Mouse (Mus musculus) CH12.LX (cell line): ENCODE measurements at regions not wholly inside any gene's neighbourhood (a gene's known extent, or its start where the extent isn't known, plus 50 kb on each side); places are given as distances from the start of the nearest gene placed in this dataset.

Source experiments
- DNase-seq: peaks from one replicate; pipeline ENCODE4 v3.0.0-alpha.2; 2013; ENCODE audit errors: extremely low read depth
- H3K27ac ChIP-seq: 2 replicates; pipeline ENCODE4 v1.5.1; 2012; ENCODE audit warnings: low read depth, mild to moderate bottlenecking, control low read depth, moderate library complexity; ENCODE audit not compliant: insufficient read depth
- H3K27me3 ChIP-seq: replicated peaks from 2 replicates; pipeline ENCODE3; 2012; ENCODE audit warnings: inconsistent platforms
- H3K36me3 ChIP-seq, 2 experiments: replicated peaks in 1 of 2; 2 replicates each; pipeline versions ENCODE3 to v1.6.1; 2012; ENCODE audit warnings: inconsistent platforms in 1 of 2, low read length in 1 of 2, mild to moderate bottlenecking in 1 of 2, mixed read lengths in 1 of 2, moderate library complexity in 1 of 2; ENCODE audit not compliant: control insufficient read depth in 1 of 2, insufficient read depth in 1 of 2
- H3K4me1 ChIP-seq, 2 experiments: 2 replicates each; pipeline ENCODE4 v1.6.1; 2012; ENCODE audit warnings: inconsistent platforms in 1 of 2, moderate library complexity in 1 of 2; ENCODE audit not compliant: insufficient read depth in 2 of 2, control insufficient read depth in 1 of 2
- H3K4me2 ChIP-seq: 2 replicates; pipeline ENCODE4 v1.6.1; 2012; ENCODE audit warnings: low read depth, mild to moderate bottlenecking, control low read depth; ENCODE audit not compliant: poor library complexity, insufficient read depth, severe bottlenecking
- H3K4me3 ChIP-seq, 3 experiments: fragments of 150-350 bp in 1 of 3; sonication (generic) in 1 of 3; replicated peaks in 1 of 3; 2 replicates each; pipeline versions ENCODE3 to v1.5.1; 2011 to 2012; ENCODE audit warnings: low read depth in 2 of 3, low read length in 2 of 3, mild to moderate bottlenecking in 2 of 3, moderate library complexity in 2 of 3, control low read depth in 1 of 3, improper control_type of control experiment in 1 of 3, inconsistent platforms in 1 of 3, mixed read lengths in 1 of 3; ENCODE audit not compliant: poor library complexity in 1 of 3
- H3K79me2 ChIP-seq: replicated peaks from 2 replicates; pipeline ENCODE4 v1.6.1; 2012; ENCODE audit warnings: mild to moderate bottlenecking, moderate library complexity; ENCODE audit not compliant: control insufficient read depth, poor library complexity, insufficient read depth, severe bottlenecking; ENCODE audit errors: extremely low read depth
- H3K9ac ChIP-seq: 2 replicates; pipeline ENCODE4 v1.6.1; 2012; ENCODE audit warnings: low read depth, mild to moderate bottlenecking, control low read depth, moderate library complexity; ENCODE audit not compliant: insufficient read depth
- H3K9me3 ChIP-seq: replicated peaks from 2 replicates; pipeline ENCODE3; 2012; ENCODE audit warnings: low read length, inconsistent platforms, mixed read lengths
- CHD2 ChIP-seq: IDR thresholded peaks from 2 replicates; pipeline ENCODE4 v1.6.1; 2011; ENCODE audit warnings: low read length, improper control_type of control experiment
- E2F4 ChIP-seq: IDR thresholded peaks from 2 replicates; pipeline ENCODE4 v1.6.1; 2011; ENCODE audit warnings: low read depth, low read length, improper control_type of control experiment; ENCODE audit not compliant: insufficient replicate concordance
- ELF1 ChIP-seq: IDR thresholded peaks from 2 replicates; pipeline ENCODE4 v1.6.1; 2014; ENCODE audit warnings: low read depth, mild to moderate bottlenecking, inconsistent platforms, low read length, improper control_type of control experiment
- GABPA ChIP-seq: IDR thresholded peaks from 2 replicates; pipeline ENCODE4 v1.6.1; 2012; ENCODE audit warnings: low read depth, low read length, improper control_type of control experiment, inconsistent platforms; ENCODE audit not compliant: insufficient replicate concordance
- IRF4 ChIP-seq: IDR thresholded peaks from 2 replicates; pipeline ENCODE4 v1.6.1; 2014; ENCODE audit warnings: low read depth, mild to moderate bottlenecking, inconsistent platforms, low read length, improper control_type of control experiment
- MAX ChIP-seq: IDR thresholded peaks from 2 replicates; pipeline ENCODE4 v1.6.1; 2011; ENCODE audit warnings: low read length, improper control_type of control experiment
- MEF2A ChIP-seq: IDR thresholded peaks from 2 replicates; pipeline ENCODE4 v1.6.1; 2014; ENCODE audit warnings: low read depth, mild to moderate bottlenecking, inconsistent platforms, low read length, improper control_type of control experiment, borderline replicate concordance
- MXI1 ChIP-seq: IDR thresholded peaks from 2 replicates; pipeline ENCODE4 v1.6.1; 2011; ENCODE audit warnings: mild to moderate bottlenecking, low read depth, low read length, improper control_type of control experiment
- NRF1 ChIP-seq: IDR thresholded peaks from 2 replicates; pipeline ENCODE4 v1.6.1; 2014; ENCODE audit warnings: low read depth, mild to moderate bottlenecking, inconsistent platforms, low read length, improper control_type of control experiment, moderate library complexity
- POLR2AphosphoS2 ChIP-seq: IDR thresholded peaks from 2 replicates; pipeline ENCODE4 v1.6.1; 2011; ENCODE audit warnings: low read depth, low read length, improper control_type of control experiment
- TCF12 ChIP-seq: IDR thresholded peaks from 2 replicates; pipeline ENCODE4 v1.6.1; 2014; ENCODE audit warnings: low read depth, mild to moderate bottlenecking, inconsistent platforms, low read length, improper control_type of control experiment
- USF1 ChIP-seq: IDR thresholded peaks from 2 replicates; pipeline ENCODE4 v1.6.1; 2014; ENCODE audit warnings: low read depth, mild to moderate bottlenecking, inconsistent platforms, low read length, improper control_type of control experiment
- USF2 ChIP-seq: conservative IDR thresholded peaks from 2 replicates; pipeline ENCODE4 v1.6.1; 2011; ENCODE audit warnings: low read depth, low read length, improper control_type of control experiment
- ZC3H11A ChIP-seq: IDR thresholded peaks from 2 replicates; pipeline ENCODE4 v1.6.1; 2012; ENCODE audit warnings: low read depth, mild to moderate bottlenecking, inconsistent platforms, low read length, improper control_type of control experiment
- ZKSCAN1 ChIP-seq: IDR thresholded peaks from 2 replicates; pipeline ENCODE4 v1.6.1; 2012; ENCODE audit warnings: low read depth, inconsistent platforms, low read length, improper control_type of control experiment, borderline replicate concordance
- ZNF384 ChIP-seq: IDR thresholded peaks from 2 replicates; pipeline ENCODE4 v1.6.1; 2012; ENCODE audit warnings: low read depth, low read length, improper control_type of control experiment, inconsistent platforms
- dilution Hi-C: fragments of 300-500 bp; cut with MboI; formaldehyde crosslinking; loops from 2 replicates; pipeline ENCODE4 v1.14.3; 2020; ENCODE audit warnings: low sequenced_read_pairs; ENCODE audit not compliant: extremely low pct_unique_long_range_greater_than_20kb, extremely low pct_ligation_motif_present
- in situ Hi-C: fragments of 300-500 bp; cut with MboI; formaldehyde crosslinking; loops from 3 replicates; pipeline ENCODE4 v1.14.3; 2019; ENCODE audit warnings: low sequenced_read_pairs, low pct_ligation_motif_present, low pct_unique_long_range_greater_than_20kb, mixed read lengths

DNA sequence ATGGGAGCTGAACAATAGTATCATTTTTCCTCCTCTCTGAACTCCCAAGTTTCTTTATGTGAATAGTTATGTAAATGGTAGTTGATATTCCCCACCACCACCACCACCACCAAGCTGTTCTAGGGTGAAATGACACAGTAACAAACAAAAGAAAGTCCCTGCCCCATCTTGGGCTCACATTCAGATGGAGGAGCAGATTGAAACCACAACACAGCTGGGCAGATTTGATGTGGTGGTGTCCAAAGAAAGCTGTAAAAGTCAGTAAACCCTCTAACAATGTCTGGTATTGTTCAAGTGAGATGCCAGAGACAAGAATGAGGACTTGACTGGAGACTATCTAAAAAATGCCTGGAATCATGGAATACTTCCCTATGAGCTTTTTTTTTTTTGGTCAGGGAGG, 67.8 kb upstream of the Lifr start:
- Histone ChIP-seq H3K27ac (no peak overlapping the region), H3K4me2 (no peak overlapping the region), H3K9me3 (no peaks in the 10 kb centered on the region)
- in situ Hi-C loops: no loop called here
- TF ChIP-seq CHD2 (no peak), NRF1 (no peak), TCF12 (no peak), MEF2A (no peak), USF2 (no peak), POLR2AphosphoS2 (no peak), ZKSCAN1 (no peak), ZNF384 (no peak), E2F4 (no peak), GABPA (no peak)
- TF ChIP-seq, all 38 proteins: peak for 0
- Histone ChIP-seq H3K4me3 (no peak overlapping the region), H3K27me3 (peaks cover 2% of the 10 kb centered on the region), H3K4me1 (peaks cover 0 to under 1% of the 10 kb centered on the region in 2 experiments; a peak in 1 of 4 replicates), H3K36me3 (no peaks in the 10 kb centered on the region), H3K9ac (no peak overlapping the region), H3K79me2 (no peaks in the 10 kb centered on the region)
- dilution Hi-C loops: no loop called here
- no peak for DNase-seq

DNA sequence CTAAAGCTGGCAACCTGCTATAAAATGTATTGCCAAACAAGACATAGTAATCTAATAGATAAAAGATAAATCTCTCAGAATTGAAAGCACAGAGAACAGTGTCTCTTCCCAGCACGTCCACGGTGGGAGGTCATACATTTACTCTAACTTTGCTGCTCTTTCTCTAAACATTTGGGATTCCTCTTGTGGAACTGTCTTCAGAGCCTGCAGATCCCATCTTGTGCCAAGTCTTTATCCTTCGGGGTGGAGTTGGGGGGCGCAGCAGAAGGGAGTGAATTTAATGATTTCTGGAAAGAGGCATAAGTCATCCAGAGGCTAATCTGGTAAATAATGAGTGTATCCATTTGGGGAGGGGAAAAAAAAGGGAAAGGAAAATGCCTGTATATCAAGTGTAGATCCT, 65.2 kb upstream of the Lifr start:
- TF ChIP-seq POLR2AphosphoS2: no peak
- TF ChIP-seq ZKSCAN1: no peak
- no peak for TF ChIP-seq MXI1
- no peak for TF ChIP-seq ELF1
- TF ChIP-seq ZC3H11A: no peak
- no peak for TF ChIP-seq USF1
- no peak for TF ChIP-seq MAX
- TF ChIP-seq IRF4: no peak
- TF ChIP-seq, all 38 proteins: peak for 0
- no peaks in the 10 kb centered on the region for H3K79me2 ChIP-seq
- DNase-seq: no peak
- H3K36me3 ChIP-seq: no peaks in the 10 kb centered on the region
- no peak overlapping the region for H3K4me2 ChIP-seq
- H3K27me3 ChIP-seq: peaks cover 2% of the 10 kb centered on the region
- no peaks in the 10 kb centered on the region for H3K4me1 ChIP-seq
- H3K4me3 ChIP-seq: no peak overlapping the region
- in situ Hi-C loops: no loop called here
- no peaks in the 10 kb centered on the region for H3K9me3 ChIP-seq
- H3K27ac ChIP-seq: no peak overlapping the region
- dilution Hi-C loops: no loop called here
- no peak overlapping the region for H3K9ac ChIP-seq
